Mouse (Mus musculus): ENCODE measurements around the gene Ttc5.
"Not testable (repeated sequence)": the region's sequence is repeated elsewhere in the genome, so short reads cannot be mapped to it uniquely, and the experiment has no call there.

Ttc5 gene

GRCm38 (mm10) chr14:50785251-50785637 is at the start of gene Ttc5:
Gene Ttc5, minus strand, starts transcription at chr14:50785519.
- in situ Hi-C loops (cut with MboI; ENCODE audit: low sequenced_read_pairs) = no loop called here

DNA sequence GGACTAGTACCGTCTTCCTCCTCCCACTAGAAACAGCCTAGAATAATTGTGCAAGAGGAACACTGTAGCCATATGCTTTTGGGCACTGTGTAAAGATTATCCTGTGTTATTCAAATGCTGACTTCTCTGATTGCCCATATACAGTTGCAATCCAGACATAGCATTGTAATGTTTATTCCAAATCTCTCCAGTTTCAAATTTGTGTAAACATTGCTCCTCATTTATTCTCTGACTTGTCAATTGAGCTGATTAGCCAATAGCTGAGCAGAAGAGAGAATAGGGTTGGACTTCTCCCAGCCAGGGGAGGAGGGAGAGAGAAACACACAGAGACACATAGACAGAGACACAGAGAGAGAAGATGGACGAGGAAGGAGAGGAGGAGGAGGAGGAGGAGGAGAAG is 49.1 kb upstream of the Ttc5 start:
- in situ Hi-C loops (cut with MboI; ENCODE audit: low sequenced_read_pairs) = no loop called here

GRCm38 (mm10) chr14:50833964-50834363 is 48.6 kb upstream of the Ttc5 start:
- in situ Hi-C loops (cut with MboI; ENCODE audit: low sequenced_read_pairs) = no loop called here

DNA sequence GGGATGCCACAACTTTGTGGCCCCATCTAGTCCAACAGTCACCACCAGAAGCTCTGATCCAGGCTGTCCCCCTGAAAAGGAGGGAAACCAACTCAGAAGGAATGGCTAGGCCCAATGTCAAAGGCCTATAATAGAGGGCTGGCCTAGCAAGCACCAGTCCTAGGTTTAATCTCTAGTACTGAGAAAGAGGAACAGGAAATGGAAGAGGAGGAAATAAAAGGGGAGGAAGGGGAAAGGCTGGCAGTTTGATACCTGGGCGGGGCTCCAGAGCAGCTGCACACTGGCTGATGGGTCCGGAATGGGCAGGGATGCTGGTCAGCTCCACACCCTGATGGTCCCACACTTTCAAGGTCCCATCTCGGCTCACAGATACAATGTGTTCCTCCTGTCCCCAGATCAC is 44.6 kb upstream of the Ttc5 start:
- in situ Hi-C loops (cut with MboI; ENCODE audit: low sequenced_read_pairs) = no loop called here

DNA sequence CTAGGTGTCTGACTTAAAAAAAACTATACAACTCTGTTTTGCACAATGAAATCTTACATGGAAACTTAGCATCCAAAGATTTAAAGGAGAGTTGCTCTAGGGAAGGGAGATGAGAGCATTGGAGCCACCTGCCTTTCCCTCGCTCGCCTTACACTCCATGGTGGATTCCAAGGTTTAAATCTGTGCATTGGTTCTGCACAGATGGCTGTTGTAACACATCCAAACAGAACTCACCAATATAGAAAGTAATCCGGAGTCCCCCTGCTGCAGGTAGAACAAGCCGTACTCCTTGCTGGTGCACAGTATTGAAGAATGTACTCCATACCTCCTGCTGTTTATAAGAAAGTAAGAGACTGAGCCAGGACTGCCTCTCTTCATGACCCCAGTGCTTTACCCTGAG is 41.3 kb upstream of the Ttc5 start:
- in situ Hi-C loops (cut with MboI; ENCODE audit: low sequenced_read_pairs) = no loop called here

- in situ Hi-C loops (cut with MboI; ENCODE audit: low sequenced_read_pairs) = no loop called here
These were observed 38.9 kb upstream of the Ttc5 start for GRCm38 (mm10) chr14:50824219-50824618.

- in situ Hi-C loops (cut with MboI; ENCODE audit: low sequenced_read_pairs) = no loop called here
These were observed 37.9 kb upstream of the Ttc5 start for GRCm38 (mm10) chr14:50823240-50823639.

DNA sequence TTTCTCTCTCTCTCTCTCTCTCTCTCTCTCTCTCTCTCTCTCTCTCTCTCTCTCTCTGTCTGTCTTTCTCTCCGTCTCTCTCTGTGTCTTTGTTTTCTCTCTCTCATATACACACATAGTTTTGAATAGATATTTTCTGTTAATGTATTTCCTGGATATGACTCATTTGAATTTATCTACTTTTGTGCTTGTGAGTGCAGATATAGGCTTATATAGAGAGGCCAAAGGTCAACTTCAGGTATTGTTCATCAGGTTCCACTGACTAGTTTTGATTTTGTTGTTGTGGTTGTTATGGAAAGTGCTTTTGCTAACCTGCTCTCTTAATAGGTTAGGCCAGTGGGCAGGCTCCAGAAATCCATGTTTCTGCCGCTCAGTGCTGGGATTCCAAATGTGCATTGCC is 27.7 kb upstream of the Ttc5 start:
- in situ Hi-C loops (cut with MboI; ENCODE audit: low sequenced_read_pairs) = no loop called here

DNA sequence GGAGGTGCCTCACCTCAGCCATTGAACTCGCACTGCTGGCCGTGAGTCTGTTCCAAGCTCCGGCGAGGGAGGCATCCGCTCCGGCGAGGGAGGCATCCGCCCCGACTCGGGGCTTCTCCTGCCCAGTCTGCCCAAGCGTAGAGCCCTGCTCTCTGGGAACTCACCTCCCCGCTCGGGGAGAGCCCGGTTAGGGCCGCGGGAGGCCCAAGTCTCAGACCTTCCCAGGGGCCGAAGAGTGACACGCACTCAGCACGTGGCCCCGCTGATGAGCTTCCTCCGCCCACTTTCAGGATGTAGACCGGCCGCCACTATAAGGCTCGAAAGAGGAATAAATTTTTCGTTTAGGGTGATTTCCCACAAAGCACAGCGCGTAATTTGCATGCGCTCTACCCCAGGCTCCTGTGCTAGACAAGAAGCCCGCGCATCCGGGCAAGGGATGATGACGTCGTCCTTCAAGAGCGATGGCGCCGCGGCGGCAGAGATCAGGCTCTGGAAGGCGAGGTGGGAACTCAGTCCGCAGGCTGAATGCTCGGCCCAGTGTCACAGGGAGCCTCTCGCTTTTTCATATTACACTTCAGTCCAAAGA is 22.3 kb upstream of the Ttc5 start, which contains the start of the genes Ccnb1ip1 and Parp2:
TSS of gene Ccnb1ip1 (minus strand) at position 246 of the 586 bp plus-strand sequence.
TSS of gene Parp2 (plus strand) at position 355 of the 586 bp plus-strand sequence.
- in situ Hi-C loops (cut with MboI; ENCODE audit: low sequenced_read_pairs) = no loop called here

- in situ Hi-C loops (cut with MboI; ENCODE audit: low sequenced_read_pairs) = not testable (repeated sequence)
These were observed 21.1 kb upstream of the Ttc5 start for GRCm38 (mm10) chr14:50806469-50806868.

- in situ Hi-C loops (cut with MboI; ENCODE audit: low sequenced_read_pairs) = loop anchor here (5.0 kb wide), 1 partner anchor 263 kb away; no protein-coding TSS in a partner anchor
These were observed 19.4 kb upstream of the Ttc5 start for GRCm38 (mm10) chr14:50804683-50805082.

GRCm38 (mm10) chr14:50802843-50803562 is 17.7 kb upstream of the Ttc5 start:
- in situ Hi-C loops (cut with MboI; ENCODE audit: low sequenced_read_pairs) = loop anchor here (5.0 kb wide), 1 partner anchor 264 kb away; no protein-coding TSS in a partner anchor

DNA sequence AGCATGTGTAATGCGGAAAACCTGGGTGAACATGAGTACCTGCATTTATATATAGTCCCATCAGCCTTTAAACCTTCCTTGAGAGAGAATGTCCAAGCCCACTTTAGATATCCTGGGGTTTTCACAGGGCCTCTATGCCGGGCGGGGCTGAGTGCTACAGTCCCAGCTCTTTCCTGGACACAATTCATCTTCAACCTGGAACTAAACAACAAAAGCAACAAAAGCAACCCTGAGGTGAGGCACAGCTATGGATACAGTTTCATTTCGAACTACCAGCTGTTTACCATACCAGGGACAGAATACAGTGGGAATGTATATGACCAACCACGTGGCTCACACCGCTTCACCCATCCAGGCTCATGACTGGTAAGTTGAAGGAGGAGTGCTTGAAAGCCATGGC is 17.1 kb upstream of the Ttc5 start:
- in situ Hi-C loops (cut with MboI; ENCODE audit: low sequenced_read_pairs) = loop anchor here (5.0 kb wide), 1 partner anchor 265 kb away; no protein-coding TSS in a partner anchor

- in situ Hi-C loops (cut with MboI; ENCODE audit: low sequenced_read_pairs) = loop anchor here (5.0 kb wide), 1 partner anchor 268 kb away; no protein-coding TSS in a partner anchor
These were observed 14.4 kb upstream of the Ttc5 start for GRCm38 (mm10) chr14:50799502-50800259.

DNA sequence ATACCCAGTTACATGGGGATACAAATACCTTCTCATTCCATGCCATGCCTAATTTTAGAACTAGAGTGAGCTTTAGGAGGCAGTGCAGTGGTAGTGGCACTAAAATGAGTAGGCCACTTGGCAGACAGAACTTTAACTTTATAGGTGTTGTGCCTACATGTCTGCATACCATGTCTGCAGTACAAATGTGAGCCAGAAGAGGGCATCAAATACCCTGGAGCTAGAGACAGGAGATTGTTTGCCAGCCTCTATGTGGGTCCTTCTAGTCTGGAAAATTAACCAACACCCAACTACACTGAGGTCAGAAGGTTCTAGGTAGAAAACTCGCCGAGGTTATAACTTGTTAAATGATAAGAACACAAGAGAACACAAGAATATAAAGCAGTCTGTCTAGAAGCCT is 13.2 kb upstream of the Ttc5 start:
- in situ Hi-C loops (cut with MboI; ENCODE audit: low sequenced_read_pairs) = no loop called here

- in situ Hi-C loops (cut with MboI; ENCODE audit: low sequenced_read_pairs) = no loop called here
These were observed 11.1 kb upstream of the Ttc5 start for GRCm38 (mm10) chr14:50796464-50796863.

GRCm38 (mm10) chr14:50795965-50796364 is 10.6 kb upstream of the Ttc5 start:
- in situ Hi-C loops (cut with MboI; ENCODE audit: low sequenced_read_pairs) = no loop called here

GRCm38 (mm10) chr14:50795261-50795935 is 10.1 kb upstream of the Ttc5 start:
- in situ Hi-C loops (cut with MboI; ENCODE audit: low sequenced_read_pairs) = no loop called here

DNA sequence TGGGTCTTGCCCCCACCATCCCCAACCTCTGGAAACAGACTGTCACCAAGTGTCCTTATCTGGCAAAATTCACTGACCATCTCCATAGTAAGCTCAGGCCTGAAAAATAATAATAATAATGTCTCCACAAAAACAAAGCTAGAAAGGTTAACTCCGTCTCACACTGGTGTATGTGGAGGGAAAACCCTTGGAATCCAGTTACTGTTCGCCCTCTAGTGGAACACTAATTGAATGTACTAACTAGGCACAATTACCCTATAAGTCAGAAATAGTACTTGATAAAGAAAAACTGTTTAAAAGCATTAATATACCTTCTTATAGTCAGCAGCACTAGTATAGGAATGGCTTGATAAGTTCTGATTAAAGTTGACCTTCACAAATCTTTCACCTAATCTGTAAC is 2.8 kb upstream of the Ttc5 start:
- in situ Hi-C loops (cut with MboI; ENCODE audit: low sequenced_read_pairs) = no loop called here

GRCm38 (mm10) chr14:50784391-50785250 is 698 bp downstream of the Ttc5 start:
- in situ Hi-C loops (cut with MboI; ENCODE audit: low sequenced_read_pairs) = no loop called here
